Mouse (Mus musculus) kidney, postnatal 4 days (tissue): ENCODE results near the gene Pla2g2d.

ENCODE experiments used
- DNase-seq, 2 experiments: peaks; one replicate each; pipeline ENCODE4 v3.0.0; 2021; ENCODE audit warnings: mixed read lengths in 2 of 2

The Pla2g2d gene

GRCm38 (mm10) chr4:138827147-138827546 lies 51.6 kb downstream of the Pla2g2d start:
- no peak for DNase-seq
